Comparison of ENCODE assay signal across 7 mouse cellular contexts in the genomic region with DNA sequence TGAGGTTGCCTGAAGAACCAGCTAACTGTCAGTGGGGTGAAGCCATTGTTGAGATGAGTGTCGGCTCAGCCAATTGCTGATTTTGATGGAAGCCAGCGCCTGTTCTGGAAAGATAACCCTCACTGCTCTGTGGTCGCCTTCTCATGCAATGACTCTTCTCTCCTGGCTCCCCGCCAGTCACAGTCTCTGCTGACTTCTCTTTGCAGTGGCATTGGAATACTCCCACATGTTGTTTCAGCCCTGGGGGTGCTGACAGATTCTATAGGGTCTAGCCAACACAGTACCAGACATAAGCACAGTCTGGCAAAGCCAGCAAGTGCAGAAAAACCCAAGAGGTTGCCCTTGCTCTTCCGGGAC. TPM values are rescaled to one million over a fixed set of nuclear protein-coding genes. Genes with fewer than 3 reads are reported as not detected.
DNase-seq lines count a peak whose midpoint lies in the region; ATAC-seq lines count a peak whose summit lies in the region.

No protein-coding gene starts in this region.

- ATAC-seq in granulocyte monocyte progenitor cell, adult 5-6 weeks (replicated peaks; ENCODE audit: poor library complexity, severe bottlenecking), result peak; percentile 29; the same call in 1 of the 2 replicates
- peak; percentile 64 for ATAC-seq in megakaryocyte progenitor cell, adult 5-6 weeks (replicated peaks; ENCODE audit: poor library complexity)

- DNase-seq in ovary, adult 18-20 months (ENCODE audit: low spot score), result peak; percentile 73
- DNase-seq in ovary, postnatal 10 days (ENCODE audit: low spot score), result no peak
- DNase-seq in brain, adult 2 months (ENCODE audit: low read depth, low spot score), result peak; percentile 73
- peak; percentile 49 to 52 for DNase-seq in kidney, postnatal 25 days
- no peak for DNase-seq in T-cell, adult 2 months (ENCODE audit: low spot score)

RNA-seq across cellular contexts. Expression of a gene that starts 27.5 kb away (rescaled TPM):
- 0.23 TPM in 1 of 2 replicates, not detected in the other for total RNA-seq in granulocyte monocyte progenitor cell, adult 5-6 weeks (2014; fragmentation: Nextera tagmentation)
- total RNA-seq in granulocyte monocyte progenitor cell, adult 5-6 weeks (2017), result not detected in 2 replicates
- total RNA-seq in megakaryocyte progenitor cell, adult 5-6 weeks (2015), result 0.02 TPM in 1 of 2 replicates, not detected in the other
- not detected in 2 replicates for total RNA-seq in megakaryocyte progenitor cell, adult 5-6 weeks (2017)

Comparison
In these comparisons a context has a peak if more than half of its experiments do, and no peak if none do; other contexts are left out.
1. DNase-seq: peak in ovary, adult 18-20 months (single experiment), brain, adult 2 months (single experiment) and kidney, postnatal 25 days (2 of 2); none in ovary, postnatal 10 days (single experiment) and T-cell, adult 2 months (single experiment).